Mouse (Mus musculus): Measurements from ENCODE around the gene Setd2. TPM values are rescaled to one million over a fixed set of nuclear protein-coding genes. Genes with fewer than 3 reads are reported as not detected.

Gene Setd2
- polyA plus RNA-seq, 1 experiment from 2014 or later: 75.1 TPM

DNA sequence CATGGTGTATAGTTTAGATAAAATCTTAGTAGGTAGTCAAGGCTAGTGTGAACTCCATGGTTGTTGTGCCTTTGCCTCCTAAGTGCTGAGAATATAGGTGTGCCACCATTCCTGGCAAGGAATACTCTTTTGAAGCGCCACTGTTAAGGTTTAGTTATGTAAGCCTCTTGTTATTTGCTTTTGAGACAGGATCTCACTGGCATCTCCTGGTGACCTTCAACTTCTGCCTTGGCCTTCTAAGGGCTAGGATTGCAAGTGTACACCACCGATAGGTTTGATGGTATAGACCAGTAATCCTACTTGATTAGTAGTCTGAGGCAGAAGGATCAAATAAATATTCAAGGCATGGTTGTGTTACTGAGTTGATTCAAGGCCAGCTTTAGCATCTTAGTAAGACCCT, 4.2 kb downstream of the Setd2 start:
- ATAC-seq: no peak
- no peak for DNase-seq (ENCODE audit: low read depth, low spot score)
- no peaks in the 10 kb centered on the region for H3K27me3 ChIP-seq
- TF ChIP-seq CTCF (IDR thresholded peaks at IDR 0.05): no peak
- ChIA-PET CTCF (interaction anchor here (2.6 kb wide), 1 partner anchor 7 kb away, joined by 8 read pairs; no protein-coding TSS in a partner anchor), POLR2A (no interaction called here)
- in situ Hi-C loops (cut with MboI; ENCODE audit: low pct_unique_long_range_greater_than_20kb): no loop called here

DNA sequence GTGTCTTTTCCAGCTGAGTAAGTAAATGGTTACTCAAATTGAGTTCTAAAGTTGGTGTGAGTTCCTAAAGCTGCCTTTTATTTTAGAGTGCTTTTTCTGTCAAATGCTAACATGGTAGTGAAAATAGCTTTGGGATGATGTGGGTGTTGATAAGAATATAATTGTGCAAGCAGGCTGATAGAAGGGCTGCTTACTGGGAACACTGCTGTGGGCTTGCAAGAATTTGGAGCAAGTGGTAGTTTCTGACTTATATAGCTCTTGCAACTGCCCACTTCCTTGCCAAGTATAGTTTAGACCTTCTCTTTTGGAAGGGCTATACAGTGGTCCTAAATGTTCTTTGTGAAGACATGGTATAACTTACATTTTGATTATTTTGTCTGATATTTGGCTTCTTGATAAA, 6.1 kb downstream of the Setd2 start:
- H3K27me3 ChIP-seq: no peaks in the 10 kb centered on the region
- in situ Hi-C loops (cut with MboI; ENCODE audit: low pct_unique_long_range_greater_than_20kb): no loop called here
- CTCF ChIA-PET: interaction anchor here (0.7 to 1.3 kb wide), 2 partner anchors 13 to 89 kb away, joined by 3 read pairs; no protein-coding TSS in a partner anchor

DNA sequence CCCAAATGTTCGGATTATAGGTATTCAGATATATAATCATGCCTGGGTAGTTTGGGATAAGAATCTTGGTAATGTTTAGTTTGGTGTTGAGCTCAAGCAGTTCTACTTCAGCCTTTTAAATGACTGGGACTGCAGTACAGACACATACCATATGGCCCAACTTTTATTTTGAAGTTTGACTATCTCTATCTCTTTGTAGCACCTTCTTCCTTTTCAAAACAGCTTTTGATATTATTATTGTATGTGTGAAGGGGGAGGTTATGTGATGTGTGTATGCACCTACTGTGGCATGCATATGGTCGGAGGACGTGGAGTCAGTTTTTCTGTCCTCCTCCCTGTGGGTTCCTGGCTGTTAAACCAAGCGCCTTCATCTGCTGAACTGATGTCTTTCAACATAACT, 9.6 kb downstream of the Setd2 start:
- no peak for TF ChIP-seq CTCF (IDR thresholded peaks at IDR 0.05)
- POLR2A ChIA-PET: interaction anchor here (0.6 kb wide), 1 partner anchor 28 kb away, joined by 4 read pairs; no protein-coding TSS in a partner anchor
- no peaks in the 10 kb centered on the region for H3K27me3 ChIP-seq
- no peak for ATAC-seq
- in situ Hi-C loops (cut with MboI; ENCODE audit: low pct_unique_long_range_greater_than_20kb): no loop called here
- DNase-seq (ENCODE audit: low read depth, low spot score): no peak
- CTCF ChIA-PET: interaction anchor here (1.3 to 1.6 kb wide), 2 partner anchors 9 to 94 kb away, joined by 3 to 6 read pairs; no protein-coding TSS in a partner anchor

More for the DNA sequence above, 6.1 kb downstream of the Setd2 start:
- POLR2A ChIA-PET: no interaction called here
- no peak for ATAC-seq
- no peak for DNase-seq (ENCODE audit: low read depth, low spot score)
- TF ChIP-seq CTCF (IDR thresholded peaks at IDR 0.05): no peak

GRCm38 (mm10) chr9:110548261-110548660, 15.9 kb downstream of the Setd2 start:
- in situ Hi-C loops (cut with MboI; ENCODE audit: low pct_unique_long_range_greater_than_20kb): no loop called here
- ATAC-seq: no peak
- POLR2A ChIA-PET: no interaction called here
- DNase-seq (ENCODE audit: low read depth, low spot score): no peak
- no peaks in the 10 kb centered on the region for H3K27me3 ChIP-seq
- TF ChIP-seq CTCF (IDR thresholded peaks at IDR 0.05): no peak
- CTCF ChIA-PET: no interaction called here

DNA sequence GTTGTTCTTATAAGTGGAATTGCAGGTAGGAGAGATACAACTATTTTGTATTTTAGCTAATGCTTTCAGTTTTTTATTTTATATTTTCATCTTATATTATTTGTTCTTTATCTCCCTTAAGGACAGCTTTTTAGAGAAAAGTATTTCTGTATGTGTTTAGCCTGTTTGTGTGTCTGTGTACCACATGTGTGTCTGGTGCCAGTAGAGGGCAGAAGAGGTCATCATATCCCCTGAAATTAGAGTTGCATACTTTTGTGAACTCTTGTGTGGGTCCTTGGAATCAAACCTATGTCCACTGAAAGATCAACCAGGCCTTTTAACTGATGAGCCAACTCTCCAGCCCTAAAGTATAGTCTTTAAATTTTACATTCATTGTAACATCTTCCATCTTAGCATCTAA, 35.9 kb downstream of the Setd2 start:
- DNase-seq (ENCODE audit: low read depth, low spot score) (no peak), ATAC-seq (no peak)
- ChIA-PET CTCF (interaction anchor here (1.1 kb wide), 1 partner anchor 18 kb away, joined by 3 read pairs; no protein-coding TSS in a partner anchor), POLR2A (no interaction called here)
- TF ChIP-seq CTCF (IDR thresholded peaks at IDR 0.05): peak; percentile 37
- in situ Hi-C loops (cut with MboI; ENCODE audit: low pct_unique_long_range_greater_than_20kb): no loop called here
- no peaks in the 10 kb centered on the region for H3K27me3 ChIP-seq

DNA sequence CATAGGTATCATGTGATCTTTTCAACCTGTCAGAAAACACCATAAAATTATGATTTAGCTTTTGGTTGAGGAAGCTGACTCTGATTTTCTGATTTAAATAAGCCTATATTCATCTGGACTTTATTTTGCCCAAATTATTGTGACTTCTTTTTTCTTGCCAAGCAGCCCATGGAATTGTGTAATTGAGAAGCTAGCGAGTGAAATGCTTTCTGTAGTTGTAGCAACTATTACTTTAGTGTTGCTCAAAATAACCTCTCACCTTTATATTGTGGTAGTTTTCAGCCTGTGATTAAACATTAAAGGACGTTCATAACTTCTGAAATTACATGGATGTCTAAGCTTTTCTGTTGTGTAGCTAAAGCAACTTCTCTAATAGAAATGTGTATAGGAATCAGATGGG, 49.8 kb downstream of the Setd2 start:
- no peak for ATAC-seq
- no peak for DNase-seq (ENCODE audit: low read depth, low spot score)
- no peak for TF ChIP-seq CTCF (IDR thresholded peaks at IDR 0.05)
- CTCF ChIA-PET: interaction anchor here (1.0 kb wide), 1 partner anchor 10 kb away, joined by 3 read pairs; no protein-coding TSS in a partner anchor
- no peaks in the 10 kb centered on the region for H3K27me3 ChIP-seq
- in situ Hi-C loops (cut with MboI; ENCODE audit: low pct_unique_long_range_greater_than_20kb): no loop called here
- POLR2A ChIA-PET: no interaction called here

DNA sequence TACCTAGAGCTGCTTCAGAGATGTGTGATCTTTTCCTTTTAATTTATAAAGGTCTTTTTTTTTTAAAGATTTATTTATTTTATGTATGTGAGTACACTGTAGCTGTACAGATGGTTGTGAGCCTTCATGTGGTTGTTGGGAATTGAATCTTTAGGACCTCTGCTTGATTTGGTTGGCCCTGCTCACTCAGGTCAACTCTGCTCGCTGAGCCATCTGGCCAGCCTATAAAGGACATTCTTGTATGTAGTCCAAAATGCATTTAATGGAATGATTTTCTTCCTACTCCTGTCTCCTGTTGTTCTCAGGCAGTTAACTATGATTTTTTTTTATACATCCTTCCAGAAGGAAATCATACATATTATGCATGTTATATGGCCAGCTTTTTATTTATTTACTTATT, 51.1 kb downstream of the Setd2 start:
- H3K27me3 ChIP-seq: no peaks in the 10 kb centered on the region
- no peak for ATAC-seq
- TF ChIP-seq CTCF (IDR thresholded peaks at IDR 0.05): no peak
- DNase-seq (ENCODE audit: low read depth, low spot score): no peak
- ChIA-PET POLR2A (no interaction called here), CTCF (interaction anchor here (0.8 to 1.6 kb wide), 4 partner anchors 9 to 28 kb away, joined by 3 read pairs; no protein-coding TSS in a partner anchor)
- in situ Hi-C loops (cut with MboI; ENCODE audit: low pct_unique_long_range_greater_than_20kb): no loop called here

- DNase-seq (ENCODE audit: low read depth, low spot score) (no peak), ATAC-seq (no peak)
- CTCF ChIA-PET: no interaction called here
- POLR2A ChIA-PET: interaction anchor here (0.7 to 0.9 kb wide), 2 partner anchors 242 to 266 kb away, joined by 4 to 6 read pairs; no protein-coding TSS in a partner anchor
- no peak for TF ChIP-seq CTCF (IDR thresholded peaks at IDR 0.05)
- no peaks in the 10 kb centered on the region for H3K27me3 ChIP-seq
- in situ Hi-C loops (cut with MboI; ENCODE audit: low pct_unique_long_range_greater_than_20kb): no loop called here
These were observed 79.1 kb downstream of the Setd2 start for GRCm38 (mm10) chr9:110611471-110611870.

DNA sequence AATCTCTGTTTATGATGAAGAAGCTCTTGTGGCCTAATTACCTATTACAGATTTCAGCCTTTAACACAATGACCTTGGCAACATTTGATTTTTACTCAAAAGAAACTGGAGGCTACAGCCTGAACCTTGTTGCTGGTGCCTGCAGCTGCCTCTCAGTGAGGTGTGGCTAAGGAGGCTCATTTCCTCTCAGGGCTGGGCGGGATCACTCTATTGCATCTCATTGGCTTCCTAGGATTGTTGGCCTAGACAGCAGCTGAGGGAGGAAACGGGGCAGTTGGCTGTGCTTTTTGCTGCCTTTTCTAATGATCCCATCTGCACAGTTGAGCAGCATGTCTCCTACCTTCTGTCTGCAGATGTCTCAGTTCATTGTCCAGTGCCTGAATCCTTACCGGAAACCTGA, 84.7 kb downstream of the Setd2 start:
- no peak for TF ChIP-seq CTCF (IDR thresholded peaks at IDR 0.05)
- CTCF ChIA-PET: no interaction called here
- DNase-seq (ENCODE audit: low read depth, low spot score) (no peak), ATAC-seq (no peak)
- no peaks in the 10 kb centered on the region for H3K27me3 ChIP-seq
- in situ Hi-C loops (cut with MboI; ENCODE audit: low pct_unique_long_range_greater_than_20kb): no loop called here
- POLR2A ChIA-PET: interaction anchor here (0.8 kb wide), 1 partner anchor 10 kb away, joined by 3 read pairs; no protein-coding TSS in a partner anchor

- ATAC-seq (no peak), DNase-seq (ENCODE audit: low read depth, low spot score) (no peak)
- ChIA-PET CTCF (no interaction called here), POLR2A (interaction anchor here (1.1 kb wide), 1 partner anchor 43 kb away, joined by 3 read pairs; no protein-coding TSS in a partner anchor)
- TF ChIP-seq CTCF (IDR thresholded peaks at IDR 0.05): no peak
- no peaks in the 10 kb centered on the region for H3K27me3 ChIP-seq
- in situ Hi-C loops (cut with MboI; ENCODE audit: low pct_unique_long_range_greater_than_20kb): loop anchor here (10.0 kb wide), 1 partner anchor 185 kb away; no protein-coding TSS in a partner anchor
These were observed 87.8 kb downstream of the Setd2 start for GRCm38 (mm10) chr9:110620180-110620579.

DNA sequence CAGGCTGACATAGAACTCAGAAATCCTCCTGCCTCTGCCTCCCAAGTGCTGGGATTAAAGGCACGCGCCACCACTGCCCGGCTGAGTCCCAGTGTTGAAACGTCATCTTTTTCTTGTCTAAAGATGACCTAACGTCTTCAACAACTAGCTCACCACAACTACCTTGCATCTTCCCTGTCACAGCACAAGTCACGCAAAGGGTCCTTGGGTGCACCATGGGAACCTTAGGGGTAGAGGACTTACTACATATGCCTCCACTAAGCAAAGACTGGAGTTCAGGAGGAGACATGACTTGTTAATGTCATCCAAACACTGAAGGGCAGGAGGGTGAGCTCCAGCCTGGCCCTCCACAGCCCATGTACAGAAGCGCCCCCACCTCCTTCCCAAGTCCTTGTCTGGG, 88.3 kb downstream of the Setd2 start:
- ChIA-PET CTCF (no interaction called here), POLR2A (interaction anchor here (1.1 kb wide), 1 partner anchor 44 kb away, joined by 3 read pairs; no protein-coding TSS in a partner anchor)
- DNase-seq (ENCODE audit: low read depth, low spot score) (no peak), ATAC-seq (no peak)
- H3K27me3 ChIP-seq: no peaks in the 10 kb centered on the region
- in situ Hi-C loops (cut with MboI; ENCODE audit: low pct_unique_long_range_greater_than_20kb): loop anchor here (10.0 kb wide), 1 partner anchor 186 kb away; no protein-coding TSS in a partner anchor
- no peak for TF ChIP-seq CTCF (IDR thresholded peaks at IDR 0.05)
